Mouse (Mus musculus) MEL (cell line): ENCODE data around the gene Mboat2. TPM values are rescaled to one million over a fixed set of nuclear protein-coding genes. Genes with fewer than 3 reads are reported as not detected.

Experiments used
- DNase-seq: peaks from one replicate; pipeline ENCODE4 v3.0.0; 2011; ENCODE audit warnings: low read depth, low spot score
- H3K27ac ChIP-seq: 2 replicates; pipeline ENCODE4 v1.5.1; 2012; ENCODE audit warnings: low read depth, mild to moderate bottlenecking, control low read depth, low read length, moderate library complexity; ENCODE audit not compliant: control insufficient read depth
- H3K27me3 ChIP-seq, 2 experiments: fragments of 150-350 bp in 1 of 2; sonication (generic) in 1 of 2; 2 replicates each; pipeline ENCODE4 v1.6.1; 2012; ENCODE audit warnings: low read length in 2 of 2, mild to moderate bottlenecking in 2 of 2, improper control_type of control experiment in 1 of 2, moderate library complexity in 1 of 2; ENCODE audit not compliant: insufficient read depth in 2 of 2, control insufficient read depth in 1 of 2
- H3K36me3 ChIP-seq, 2 experiments: 2 replicates each; pipeline ENCODE4 v1.6.1; 2012 to 2014; ENCODE audit warnings: low read length in 2 of 2, improper control_type of control experiment in 1 of 2, inconsistent platforms in 1 of 2, mild to moderate bottlenecking in 1 of 2; ENCODE audit not compliant: insufficient read depth in 2 of 2, control insufficient read depth in 1 of 2
- H3K4me1 ChIP-seq, 2 experiments: fragments of 150-350 bp in 1 of 2; sonication (generic) in 1 of 2; 2 replicates each; pipeline ENCODE4 v1.6.1; 2012; ENCODE audit warnings: low read length in 2 of 2, improper control_type of control experiment in 1 of 2, mild to moderate bottlenecking in 1 of 2; ENCODE audit not compliant: insufficient read depth in 2 of 2, control insufficient read depth in 1 of 2
- H3K4me3 ChIP-seq, 2 experiments: fragments of 150-350 bp in 1 of 2; sonication (generic) in 1 of 2; 2 replicates each; pipeline ENCODE4 v1.5.1; 2012; ENCODE audit warnings: low read depth in 2 of 2, low read length in 2 of 2, mild to moderate bottlenecking in 2 of 2, moderate library complexity in 2 of 2, control low read depth in 1 of 2, improper control_type of control experiment in 1 of 2; ENCODE audit not compliant: control insufficient read depth in 1 of 2, insufficient read depth in 1 of 2
- H3K79me2 ChIP-seq: 2 replicates; pipeline ENCODE4 v1.6.1; 2012; ENCODE audit warnings: mild to moderate bottlenecking, low read length, moderate library complexity; ENCODE audit not compliant: control insufficient read depth, poor library complexity, insufficient read depth
- H3K9ac ChIP-seq: 2 replicates; pipeline ENCODE4 v1.6.1; 2012; ENCODE audit warnings: low read depth, mild to moderate bottlenecking, control low read depth, low read length, moderate library complexity; ENCODE audit not compliant: control insufficient read depth, poor library complexity, severe bottlenecking
- H3K9me3 ChIP-seq: fragments of 150-350 bp; sonication (generic); replicated peaks from 2 replicates; pipeline ENCODE4 v1.6.1; 2012; ENCODE audit warnings: mild to moderate bottlenecking, low read length, improper control_type of control experiment, moderate library complexity; ENCODE audit not compliant: insufficient read depth
- CHD1 ChIP-seq: IDR thresholded peaks from 2 replicates; pipeline ENCODE4 v1.6.1; 2012; ENCODE audit warnings: low read depth, mild to moderate bottlenecking, inconsistent platforms, low read length, improper control_type of control experiment
- CHD2 ChIP-seq: IDR thresholded peaks from 2 replicates; pipeline ENCODE4 v1.6.1; 2011; ENCODE audit warnings: low read length, improper control_type of control experiment
- CTCF ChIP-seq, 3 experiments: IDR thresholded peaks in 2 of 3; conservative IDR thresholded peaks in 1 of 3; 2 replicates each; pipeline ENCODE4 v1.5.1; 2011 to 2012; ENCODE audit warnings: low read length in 3 of 3, low read depth in 2 of 3, mild to moderate bottlenecking in 2 of 3, improper control_type of control experiment in 1 of 3, inconsistent platforms in 1 of 3, mixed read lengths in 1 of 3, moderate library complexity in 1 of 3; ENCODE audit not compliant: control insufficient read depth in 1 of 3, insufficient read depth in 1 of 3, poor library complexity in 1 of 3, severe bottlenecking in 1 of 3
- ETS1 ChIP-seq: IDR thresholded peaks from 2 replicates; pipeline ENCODE4 v1.6.1; 2012; ENCODE audit warnings: low read depth, mild to moderate bottlenecking, inconsistent platforms, low read length, improper control_type of control experiment, moderate library complexity
- GABPA ChIP-seq: IDR thresholded peaks from 2 replicates; pipeline ENCODE4 v1.6.1; 2012; ENCODE audit warnings: low read depth, mild to moderate bottlenecking, inconsistent platforms, low read length, improper control_type of control experiment, moderate library complexity
- GATA1 ChIP-seq: IDR thresholded peaks from 2 replicates; pipeline ENCODE4 v1.6.1; 2011; ENCODE audit warnings: low read depth, low read length, improper control_type of control experiment
- KAT2A ChIP-seq: conservative IDR thresholded peaks from 2 replicates; pipeline ENCODE4 v1.6.1; 2012; ENCODE audit warnings: low read depth, low read length, improper control_type of control experiment, inconsistent platforms
- MAFK ChIP-seq: IDR thresholded peaks from 2 replicates; pipeline ENCODE4 v1.6.1; 2011; ENCODE audit warnings: low read depth, mild to moderate bottlenecking, low read length, improper control_type of control experiment, borderline replicate concordance
- MAX ChIP-seq: IDR thresholded peaks from 2 replicates; pipeline ENCODE4 v1.6.1; 2011; ENCODE audit warnings: low read length, improper control_type of control experiment
- MAZ ChIP-seq: IDR thresholded peaks from 2 replicates; pipeline ENCODE4 v1.6.1; 2012; ENCODE audit warnings: low read depth, mild to moderate bottlenecking, inconsistent platforms, low read length, improper control_type of control experiment
- MXI1 ChIP-seq: IDR thresholded peaks from 2 replicates; pipeline ENCODE4 v1.6.1; 2011; ENCODE audit warnings: mild to moderate bottlenecking, low read depth, low read length, improper control_type of control experiment
- MYB ChIP-seq: IDR thresholded peaks from 2 replicates; pipeline ENCODE4 v1.6.1; 2011; ENCODE audit warnings: mild to moderate bottlenecking, low read depth, low read length, improper control_type of control experiment
- MYC ChIP-seq: IDR thresholded peaks from 2 replicates; pipeline ENCODE4 v1.6.1; 2011; ENCODE audit warnings: low read depth, mild to moderate bottlenecking, low read length, improper control_type of control experiment, moderate library complexity
- NELFE ChIP-seq: IDR thresholded peaks from 2 replicates; pipeline ENCODE4 v1.6.1; 2011; ENCODE audit warnings: low read depth, low read length, improper control_type of control experiment
- NRF1 ChIP-seq: IDR thresholded peaks from 2 replicates; pipeline ENCODE4 v1.6.1; 2014; ENCODE audit warnings: low read depth, mild to moderate bottlenecking, inconsistent platforms, low read length, improper control_type of control experiment, moderate library complexity; ENCODE audit not compliant: poor library complexity, insufficient read depth, severe bottlenecking
- POLR2AphosphoS2 ChIP-seq: IDR thresholded peaks from 2 replicates; pipeline ENCODE4 v1.6.1; 2011; ENCODE audit warnings: low read length, improper control_type of control experiment
- POLR2AphosphoS5 ChIP-seq: IDR thresholded peaks from 2 replicates; pipeline ENCODE4 v1.6.1; 2012; ENCODE audit warnings: low read depth, borderline replicate concordance, mild to moderate bottlenecking, inconsistent platforms, low read length, moderate library complexity, mixed read lengths
- RAD21 ChIP-seq: IDR thresholded peaks from 2 replicates; pipeline ENCODE4 v1.6.1; 2011; ENCODE audit warnings: mild to moderate bottlenecking, low read depth, low read length, improper control_type of control experiment
- SIN3A ChIP-seq: IDR thresholded peaks from 2 replicates; pipeline ENCODE4 v1.6.1; 2012; ENCODE audit warnings: low read length, improper control_type of control experiment, inconsistent platforms
- SMC3 ChIP-seq: IDR thresholded peaks from 2 replicates; pipeline ENCODE4 v1.6.1; 2011; ENCODE audit warnings: low read depth, low read length, improper control_type of control experiment
- UBTF ChIP-seq: IDR thresholded peaks from 2 replicates; pipeline ENCODE4 v1.6.1; 2012; ENCODE audit warnings: low read depth, mild to moderate bottlenecking, inconsistent platforms, low read length, improper control_type of control experiment, moderate library complexity, borderline replicate concordance; ENCODE audit not compliant: insufficient read depth
- USF2 ChIP-seq, 2 experiments: IDR thresholded peaks; 2 replicates each; pipeline ENCODE4 v1.6.1; 2011 to 2012; ENCODE audit warnings: improper control_type of control experiment in 2 of 2, low read length in 2 of 2, borderline replicate concordance in 1 of 2, inconsistent platforms in 1 of 2, low read depth in 1 of 2, mild to moderate bottlenecking in 1 of 2; ENCODE audit not compliant: insufficient read depth in 1 of 2
- ZNF384 ChIP-seq: IDR thresholded peaks from 2 replicates; pipeline ENCODE4 v1.6.1; 2012; ENCODE audit warnings: low read depth, mild to moderate bottlenecking, inconsistent platforms, low read length, improper control_type of control experiment
- polyA plus RNA-seq, 2 experiments: library from polyadenylated mRNA; stranded (reverse) in 1 of 2; unstranded in 1 of 2; fragments of >175 nt in 1 of 2; fragments of >200 nt in 1 of 2; gene quantifications; 2 replicates each; pipeline versions ENCODE4 v1.2.1 to v1.2.4; 2012; ENCODE audit warnings: low replicate concordance in 2 of 2, low read depth in 1 of 2; ENCODE audit not compliant: insufficient read length in 2 of 2, insufficient read depth in 1 of 2, missing spikeins in 1 of 2
- total RNA-seq: library from RNA; depleted of rRNA; stranded (reverse); fragments of 300-350 nt; gene quantifications from 2 replicates; pipeline ENCODE4 v1.2.3, GENCODE M21; 2012

Mboat2 gene
- total and polyA plus RNA-seq, 3 experiments = 13.5 TPM; not detected in 1

- Histone ChIP-seq H3K4me3 (no peak overlapping the region), H3K4me1 (peaks cover 0 to 6% of the 10 kb centered on the region in 2 experiments; a peak in 3 of 4 replicates), H3K79me2 (no peaks in the 10 kb centered on the region), H3K36me3 (peaks cover 0 to 6% of the 10 kb centered on the region in 2 experiments; a peak in 2 of 4 replicates), H3K9ac (no peak overlapping the region), H3K27me3 (no peaks in the 10 kb centered on the region), H3K9me3 (no peaks in the 10 kb centered on the region), H3K27ac (no peak overlapping the region)
- DNase-seq = no peak
- TF ChIP-seq RAD21 (no peak), POLR2AphosphoS2 (no peak), SMC3 (no peak), CTCF (IDR thresholded peaks at IDR 0.05 in 2 of 3, conservative IDR thresholded peaks at IDR 0.05 in 1 of 3; ENCODE audit: control insufficient read depth in 1 of 3, insufficient read depth in 1 of 3, low read depth in 2 of 3, low read length in 3 of 3, poor library complexity in 1 of 3, severe bottlenecking in 1 of 3) (no peak)
Observed at GRCm38 (mm10) chr12:24961821-24962220, 131.1 kb downstream of the Mboat2 start.

GRCm38 (mm10) chr12:24962362-24962967 is 131.8 kb downstream of the Mboat2 start:
- DNase-seq = no peak
- H3K9ac ChIP-seq = no peak overlapping the region
- no peak overlapping the region for H3K4me3 ChIP-seq
- H3K36me3 ChIP-seq = peaks cover 0 to 6% of the 10 kb centered on the region in 2 experiments; a peak in 2 of 4 replicates
- TF ChIP-seq SMC3 = no peak
- no peak for TF ChIP-seq ZNF384
- no peak for TF ChIP-seq CHD2
- TF ChIP-seq, all 39 proteins: peak for 0
- Histone ChIP-seq H3K4me1 (peaks cover 0 to 6% of the 10 kb centered on the region in 2 experiments; a peak in 3 of 4 replicates), H3K27me3 (no peaks in the 10 kb centered on the region), H3K9me3 (no peaks in the 10 kb centered on the region), H3K27ac (no peak overlapping the region), H3K79me2 (no peaks in the 10 kb centered on the region)

GRCm38 (mm10) chr12:24963393-24964022 is 132.8 kb downstream of the Mboat2 start:
- peak; percentile 61 for DNase-seq
- H3K9ac ChIP-seq = peak overlapping the region; percentile 41
- H3K27me3 ChIP-seq = no peaks in the 10 kb centered on the region
- H3K79me2 ChIP-seq = no peaks in the 10 kb centered on the region
- peaks cover 0 to 6% of the 10 kb centered on the region in 2 experiments; a peak in 3 of 4 replicates for H3K4me1 ChIP-seq
- H3K4me3 ChIP-seq = no peak overlapping the region
- H3K9me3 ChIP-seq = no peaks in the 10 kb centered on the region
- peak overlapping the region; percentile 60; the same call in 1 of the 2 replicates for H3K27ac ChIP-seq
- peaks cover 0 to 6% of the 10 kb centered on the region in 2 experiments; a peak in 2 of 4 replicates for H3K36me3 ChIP-seq
- no peak for TF ChIP-seq ETS1
- TF ChIP-seq USF2 (IDR thresholded peaks at IDR 0.05; ENCODE audit: borderline replicate concordance in 1 of 2, insufficient read depth in 1 of 2, low read depth in 1 of 2, low read length in 2 of 2) = no peak
- TF ChIP-seq MXI1 = peak; percentile 77
- no peak for TF ChIP-seq GATA1
- TF ChIP-seq MAX = peak; percentile 64; the same call in 1 of the 2 replicates
- TF ChIP-seq MAFK = 0 out of 2 replicates have a peak, but pooled peaks have one; percentile 54
- 0 out of 2 replicates have a peak, but pooled peaks have one; percentile 47 for TF ChIP-seq GABPA
- TF ChIP-seq NRF1 = no peak
- TF ChIP-seq CHD1 = no peak
- no peak for TF ChIP-seq UBTF
- no peak for TF ChIP-seq RAD21
- peak; percentile 83; the same call in 1 of the 2 replicates for TF ChIP-seq MYC
- TF ChIP-seq POLR2AphosphoS5 = no peak
- 0 out of 2 replicates have a peak, but pooled peaks have one; percentile 27 for TF ChIP-seq NELFE
- no peak for TF ChIP-seq MAZ
- no peak for TF ChIP-seq CTCF (IDR thresholded peaks at IDR 0.05 in 2 of 3, conservative IDR thresholded peaks at IDR 0.05 in 1 of 3; ENCODE audit: control insufficient read depth in 1 of 3, insufficient read depth in 1 of 3, low read depth in 2 of 3, low read length in 3 of 3, poor library complexity in 1 of 3, severe bottlenecking in 1 of 3)
- TF ChIP-seq SIN3A = peak; percentile 52; the same call in 1 of the 2 replicates
- TF ChIP-seq MYB = no peak
- TF ChIP-seq KAT2A = no peak
